Mouse (Mus musculus) ES-Bruce4 (cell line): ENCODE results near the gene Kremen2. TPM values are rescaled to one million over a fixed set of nuclear protein-coding genes. Genes with fewer than 3 reads are reported as not detected.
A peak's percentile ranks its signal among the peaks of the same experiment; 100 is the strongest.
"Not testable (repeated sequence)": the region's sequence is repeated elsewhere in the genome, so short reads cannot be mapped to it uniquely, and the experiment has no call there.

Source experiments
- H3K27ac ChIP-seq: 2 replicates; pipeline ENCODE4 v1.5.1; 2012; ENCODE audit warnings: low read length, inconsistent platforms; ENCODE audit not compliant: insufficient read depth
- H3K27me3 ChIP-seq: 2 replicates; pipeline ENCODE4 v1.6.1; 2012; ENCODE audit warnings: mild to moderate bottlenecking, low read length, inconsistent platforms; ENCODE audit not compliant: control insufficient read depth, poor library complexity, insufficient read depth, severe bottlenecking
- H3K36me3 ChIP-seq: 2 replicates; pipeline ENCODE4 v1.6.1; 2012; ENCODE audit warnings: inconsistent platforms, mild to moderate bottlenecking, low read length, moderate library complexity; ENCODE audit not compliant: control insufficient read depth, poor library complexity, insufficient read depth, severe bottlenecking
- H3K4me1 ChIP-seq: one replicate; pipeline ENCODE4 v1.8.1; 2011; ENCODE audit warnings: low read length; ENCODE audit not compliant: control insufficient read depth, insufficient read depth
- H3K4me3 ChIP-seq: 2 replicates; pipeline ENCODE4 v1.5.1; 2011; ENCODE audit warnings: low read depth, mild to moderate bottlenecking, low read length
- H3K9ac ChIP-seq: 2 replicates; pipeline ENCODE4 v1.6.1; 2012; ENCODE audit warnings: low read depth, mild to moderate bottlenecking, inconsistent platforms; ENCODE audit not compliant: poor library complexity, severe bottlenecking
- H3K9me3 ChIP-seq: replicated peaks from 2 replicates; pipeline ENCODE4 v1.6.1; 2012; ENCODE audit warnings: mild to moderate bottlenecking, low read length, inconsistent platforms; ENCODE audit not compliant: control insufficient read depth, poor library complexity, insufficient read depth, severe bottlenecking
- CTCF ChIP-seq: IDR thresholded peaks from one replicate; pipeline ENCODE4 v1.8.1; 2011; ENCODE audit warnings: low read depth, low read length
- EP300 ChIP-seq: IDR thresholded peaks from 2 replicates; pipeline ENCODE4 v1.6.1; 2011; ENCODE audit warnings: low read depth, low read length; ENCODE audit not compliant: insufficient read depth
- POLR2A ChIP-seq: IDR thresholded peaks from one replicate; pipeline ENCODE4 v1.8.1; 2011; ENCODE audit warnings: low read length; ENCODE audit not compliant: insufficient read depth
- polyA plus RNA-seq: library from polyadenylated mRNA; stranded (reverse); fragments of >200 nt; gene quantifications from 2 replicates; pipeline ENCODE4 v1.2.4, GENCODE M21; 2011; ENCODE audit warnings: low read depth; ENCODE audit not compliant: missing spikeins, insufficient read depth, insufficient read length

The Kremen2 gene
- polyA plus RNA-seq, 1 experiment: 0.57 TPM

GRCm38 (mm10) chr17:23774090-23774489 lies 28.5 kb upstream of the Kremen2 start:
- H3K27ac ChIP-seq: no peak overlapping the region
- H3K4me3 ChIP-seq: no peak overlapping the region
- TF ChIP-seq POLR2A (no peak), CTCF (peak; percentile 91)
- H3K27me3 ChIP-seq: no peaks in the 10 kb centered on the region
- no peaks in the 10 kb centered on the region for H3K4me1 ChIP-seq
- no peak overlapping the region for H3K9ac ChIP-seq
- H3K36me3 ChIP-seq: no peaks in the 10 kb centered on the region
- H3K9me3 ChIP-seq: no peaks in the 10 kb centered on the region

GRCm38 (mm10) chr17:23773676-23774075 lies 28.0 kb upstream of the Kremen2 start:
- Histone ChIP-seq H3K9ac (no peak overlapping the region), H3K27ac (no peak overlapping the region), H3K4me1 (no peaks in the 10 kb centered on the region), H3K27me3 (no peaks in the 10 kb centered on the region), H3K36me3 (no peaks in the 10 kb centered on the region), H3K9me3 (no peaks in the 10 kb centered on the region), H3K4me3 (no peak overlapping the region)
- TF ChIP-seq EP300 (no peak), POLR2A (no peak), CTCF (no peak)

GRCm38 (mm10) chr17:23772219-23772556 lies 26.6 kb upstream of the Kremen2 start:
- H3K36me3 ChIP-seq, H3K4me1 ChIP-seq, H3K4me3 ChIP-seq, H3K27ac ChIP-seq, H3K27me3 ChIP-seq, H3K9me3 ChIP-seq, H3K9ac ChIP-seq: not testable (repeated sequence)

- Histone ChIP-seq H3K27me3 (no peaks in the 10 kb centered on the region), H3K9me3 (no peaks in the 10 kb centered on the region), H3K4me1 (no peaks in the 10 kb centered on the region), H3K27ac (no peak within 1 kb of the TSS), H3K9ac (peak within 1 kb of the TSS; percentile 77), H3K36me3 (no peaks in the 10 kb centered on the region), H3K4me3 (peak within 1 kb of the TSS; percentile 82)
- TF ChIP-seq EP300: peak; percentile 75; the same call in 1 of the 2 replicates
- TF ChIP-seq CTCF: no peak
- TF ChIP-seq POLR2A: no peak
Observed at GRCm38 (mm10) chr17:23771284-23772218, 25.9 kb upstream of the Kremen2 start, which contains the start of gene Flywch1. Gene Flywch1 (minus strand): TSS chr17:23771602.

GRCm38 (mm10) chr17:23770896-23771283 lies 25.3 kb upstream of the Kremen2 start:
- TF ChIP-seq CTCF: no peak
- no peak for TF ChIP-seq POLR2A
- no peak for TF ChIP-seq EP300
- Histone ChIP-seq H3K9ac (peak overlapping the region; percentile 77), H3K9me3 (no peaks in the 10 kb centered on the region), H3K4me3 (peak overlapping the region; percentile 82), H3K27me3 (no peaks in the 10 kb centered on the region), H3K27ac (no peak overlapping the region), H3K4me1 (no peaks in the 10 kb centered on the region), H3K36me3 (no peaks in the 10 kb centered on the region)

GRCm38 (mm10) chr17:23770493-23770892 lies 24.9 kb upstream of the Kremen2 start:
- Histone ChIP-seq H3K27me3 (no peaks in the 10 kb centered on the region), H3K4me1 (no peaks in the 10 kb centered on the region), H3K9me3 (no peaks in the 10 kb centered on the region), H3K27ac (no peak overlapping the region), H3K4me3 (peak overlapping the region; percentile 82), H3K36me3 (no peaks in the 10 kb centered on the region), H3K9ac (peak overlapping the region; percentile 77)
- TF ChIP-seq POLR2A (no peak), CTCF (no peak)
